Mouse (Mus musculus) thymus, adult 2 months (tissue): ENCODE measurements around the gene Prkcg.

Experiments used
- CTCF ChIP-seq: fragments of 200-500 bp; IDR thresholded peaks from 2 replicates; pipeline ENCODE4 v1.5.1; 2012; ENCODE audit warnings: mild to moderate bottlenecking, control low read depth, low read length, moderate library complexity, borderline replicate concordance; ENCODE audit not compliant: control insufficient read depth, poor library complexity, insufficient read depth; ENCODE audit errors: extremely low read depth
- POLR2A ChIP-seq: fragments of 200-500 bp; IDR thresholded peaks from 2 replicates; pipeline ENCODE4 v1.6.1; 2012; ENCODE audit warnings: mild to moderate bottlenecking, low read length, control low read depth, moderate library complexity; ENCODE audit not compliant: control insufficient read depth, poor library complexity, insufficient read depth; ENCODE audit errors: extremely low read depth

DNA sequence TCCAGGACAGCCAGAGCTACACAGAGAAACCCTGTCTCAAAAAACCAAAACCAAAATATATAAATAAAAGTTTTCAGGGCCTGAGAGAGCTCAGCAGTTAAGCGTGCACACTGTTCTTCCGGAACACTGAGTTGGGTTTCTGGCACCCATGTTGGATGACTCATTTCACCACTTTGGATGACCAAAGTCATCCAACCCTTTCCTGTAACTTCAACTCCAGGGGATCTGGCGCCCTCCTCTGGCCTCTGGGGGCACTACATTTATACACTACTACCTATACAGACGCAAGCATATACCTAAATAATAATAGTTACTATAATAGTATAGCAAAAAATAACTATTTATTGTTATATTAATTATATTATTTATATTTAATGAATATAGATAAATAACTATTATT lies 87.9 kb downstream of the Prkcg start:
- TF ChIP-seq CTCF (no peak), POLR2A (no peak)
